Mouse (Mus musculus): ENCODE data around the gene Nrip1.

GRCm38 (mm10) chr16:76406897-76407296 is 33.3 kb upstream of the Nrip1 start:
- no peak for TF ChIP-seq POLR2A (IDR thresholded peaks at IDR 0.05; ENCODE audit: borderline replicate concordance, low read depth, low read length)
- TF ChIP-seq CTCF (IDR thresholded peaks at IDR 0.05; ENCODE audit: low read depth, low read length): no peak
